Comparison of ENCODE assay signal across 9 mouse cellular contexts in genomic region chr2:35624380-35625006, GRCm38 (mm10).
A peak's percentile ranks its signal among the peaks of the same experiment; 100 is the strongest.
DNase-seq lines count a peak whose midpoint lies in the region; ATAC-seq and TF ChIP-seq lines count a peak whose summit lies in the region.
"Had no signal": no experiment of that assay in that cellular context is flagged by ENCODE, and none has a peak within 500 bp of the region (broad histone marks: within the 10 kb centered on the region; RNA-seq: fewer than 3 reads in every experiment).

No protein-coding gene starts in this region.

- peaks cover under 1% of the 10 kb centered on the region; the same call in 1 of the 2 replicates for H3K36me3 ChIP-seq in kidney, embryonic 16.5 days (ENCODE audit: insufficient read depth, low read length)
- peaks cover 31% of the 10 kb centered on the region for H3K36me3 ChIP-seq in embryonic facial prominence, embryonic 10.5 days (replicated peaks)
- peaks cover 6% of the 10 kb centered on the region; the same call in 1 of the 2 replicates for H3K36me3 ChIP-seq in limb, embryonic 14.5 days (ENCODE audit: control insufficient read depth, insufficient read depth, low read length)

- no peaks in the 10 kb centered on the region for H3K9me3 ChIP-seq in kidney, embryonic 16.5 days (ENCODE audit: low read length)
- no peaks in the 10 kb centered on the region for H3K9me3 ChIP-seq in embryonic facial prominence, embryonic 10.5 days
- no peaks in the 10 kb centered on the region for H3K9me3 ChIP-seq in limb, embryonic 14.5 days (ENCODE audit: control insufficient read depth, low read length)

- H3K27ac ChIP-seq in kidney, embryonic 16.5 days (ENCODE audit: low read length) = no peak overlapping the region
- peak overlapping the region; percentile 92; the same call in 1 of the 2 replicates for H3K27ac ChIP-seq in embryonic facial prominence, embryonic 10.5 days (replicated peaks)
- no peak overlapping the region for H3K27ac ChIP-seq in limb, embryonic 14.5 days (replicated peaks; ENCODE audit: low read depth, low read length)

- DNase-seq in kidney, adult 11 months = no peak
- peak; percentile 87 to 92 for DNase-seq in cerebellum, adult 18-20 months
- DNase-seq in embryonic facial prominence, embryonic 10.5 days (ENCODE audit: low spot score) = no peak
- DNase-seq in limb, embryonic 14.5 days (ENCODE audit: low spot score) = no peak
- DNase-seq in thymus, postnatal 0 days (ENCODE audit: low spot score) = no peak
- DNase-seq: gastrocnemius, postnatal 25 days had no signal

- H3K27me3 ChIP-seq in kidney, embryonic 16.5 days (ENCODE audit: insufficient read depth, low read length) = no peaks in the 10 kb centered on the region
- H3K27me3 ChIP-seq in embryonic facial prominence, embryonic 10.5 days (replicated peaks; ENCODE audit: low read depth, poor library complexity, severe bottlenecking) = no peaks in the 10 kb centered on the region; the same call in 1 of the 2 replicates
- no peaks in the 10 kb centered on the region for H3K27me3 ChIP-seq in limb, embryonic 14.5 days (ENCODE audit: control insufficient read depth, insufficient read depth, low read length)
- H3K27me3 ChIP-seq: Patski had no signal

- H3K4me2 ChIP-seq in kidney, embryonic 16.5 days (replicated peaks; ENCODE audit: low read depth, low read length) = peak overlapping the region; percentile 68; the same call in 1 of the 2 replicates
- peak overlapping the region; percentile 79; the same call in 1 of the 2 replicates for H3K4me2 ChIP-seq in limb, embryonic 14.5 days (replicated peaks; ENCODE audit: low read depth, low read length, severe bottlenecking)

- WGBS in kidney, embryonic 16.5 days = 50% methylated on average over 5 of the region's 5 CpGs
- 73% methylated on average over 5 of the region's 5 CpGs for WGBS in embryonic facial prominence, embryonic 10.5 days
- 54% methylated on average over 5 of the region's 5 CpGs for WGBS in limb, embryonic 14.5 days

- peaks cover 78% of the 10 kb centered on the region for H3K4me1 ChIP-seq in kidney, embryonic 16.5 days (ENCODE audit: insufficient read depth, low read length)
- peaks cover 94% of the 10 kb centered on the region for H3K4me1 ChIP-seq in embryonic facial prominence, embryonic 10.5 days
- peaks cover 74% of the 10 kb centered on the region for H3K4me1 ChIP-seq in limb, embryonic 14.5 days (ENCODE audit: control insufficient read depth, insufficient read depth, low read length)

- no peak for ATAC-seq in kidney, embryonic 16.5 days (ENCODE audit: low FRiP score, low TSS enrichment)
- no peak for ATAC-seq in limb, embryonic 14.5 days (ENCODE audit: low FRiP score, low read depth)
- no peak for ATAC-seq in monocyte, adult 5-6 weeks (replicated peaks; ENCODE audit: insufficient number of reproducible peaks, low FRiP score, low TSS enrichment, poor library complexity, severe bottlenecking)
- ATAC-seq: Patski had no signal

- TF ChIP-seq POLR2A in limb, embryonic 14.5 days (IDR thresholded peaks at IDR 0.05; ENCODE audit: borderline replicate concordance, extremely low read depth, insufficient read depth, insufficient read length) = no peak

- peak overlapping the region; percentile 90; the same call in 1 of the 2 replicates for H3K9ac ChIP-seq in kidney, embryonic 16.5 days (replicated peaks; ENCODE audit: low read length)
- H3K9ac ChIP-seq in limb, embryonic 14.5 days (ENCODE audit: low read depth, low read length, severe bottlenecking) = peak overlapping the region; percentile 88; the same call in 1 of the 2 replicates

- no peak overlapping the region for H3K4me3 ChIP-seq in kidney, embryonic 16.5 days (ENCODE audit: low read length)
- peak overlapping the region; percentile 81; the same call in 1 of the 2 replicates for H3K4me3 ChIP-seq in embryonic facial prominence, embryonic 10.5 days
- H3K4me3 ChIP-seq in limb, embryonic 14.5 days (replicated peaks; ENCODE audit: low read length) = peak overlapping the region; percentile 84

Comparison
In these comparisons a context has a peak if more than half of its experiments do, and no peak if none do; other contexts are left out.
1. DNase-seq: peak in cerebellum, adult 18-20 months (2 of 2); none in kidney, adult 11 months (single experiment), embryonic facial prominence, embryonic 10.5 days (single experiment), limb, embryonic 14.5 days (single experiment) and thymus, postnatal 0 days (single experiment).